Mouse (Mus musculus) bone marrow, adult 2 months (tissue): ENCODE data around the gene Cfap61. TPM values are rescaled to one million over a fixed set of nuclear protein-coding genes. Genes with fewer than 3 reads are reported as not detected.

Experiments
- H3K27ac ChIP-seq: fragments of 200-500 bp; 2 replicates; pipeline ENCODE4 v1.5.1; 2012; ENCODE audit warnings: low read depth, mild to moderate bottlenecking, control low read depth, inconsistent platforms, low read length; ENCODE audit not compliant: control insufficient read depth, poor library complexity, insufficient read depth
- H3K4me1 ChIP-seq: fragments of 200-500 bp; 2 replicates; pipeline ENCODE4 v1.6.1; 2011; ENCODE audit warnings: low read length; ENCODE audit not compliant: control insufficient read depth, insufficient read depth
- H3K4me3 ChIP-seq: fragments of 200-500 bp; replicated peaks from 2 replicates; pipeline ENCODE3; 2011; ENCODE audit warnings: mild to moderate bottlenecking, low read depth, low read length, control low read depth; ENCODE audit not compliant: control insufficient read depth
- CTCF ChIP-seq: fragments of 200-500 bp; IDR thresholded peaks from 2 replicates; pipeline ENCODE4 v1.5.1; 2011; ENCODE audit warnings: low read length, control low read depth; ENCODE audit not compliant: control insufficient read depth, insufficient read depth
- POLR2A ChIP-seq: fragments of 200-500 bp; IDR thresholded peaks from 2 replicates; pipeline ENCODE4 v1.6.1; 2011; ENCODE audit warnings: low read depth, mild to moderate bottlenecking, control low read depth, low read length, borderline replicate concordance; ENCODE audit not compliant: control insufficient read depth
- WGBS: fragments of 180-500 bp; shearing (Covaris S2); methylation state at CpG from one replicate; pipeline ENCODE4 v1.1.7; 2018; 5-methylcytosine and 5-hydroxymethylcytosine counted together
- polyA plus RNA-seq: library from polyadenylated mRNA; stranded (reverse); fragments of >200 nt; gene quantifications from 2 replicates; pipeline ENCODE4 v1.2.4, GENCODE M21; 2011; ENCODE audit warnings: low replicate concordance; ENCODE audit not compliant: missing spikeins, insufficient read depth, insufficient read length

The Cfap61 gene
- polyA plus RNA-seq, 1 experiment, result not detected

DNA sequence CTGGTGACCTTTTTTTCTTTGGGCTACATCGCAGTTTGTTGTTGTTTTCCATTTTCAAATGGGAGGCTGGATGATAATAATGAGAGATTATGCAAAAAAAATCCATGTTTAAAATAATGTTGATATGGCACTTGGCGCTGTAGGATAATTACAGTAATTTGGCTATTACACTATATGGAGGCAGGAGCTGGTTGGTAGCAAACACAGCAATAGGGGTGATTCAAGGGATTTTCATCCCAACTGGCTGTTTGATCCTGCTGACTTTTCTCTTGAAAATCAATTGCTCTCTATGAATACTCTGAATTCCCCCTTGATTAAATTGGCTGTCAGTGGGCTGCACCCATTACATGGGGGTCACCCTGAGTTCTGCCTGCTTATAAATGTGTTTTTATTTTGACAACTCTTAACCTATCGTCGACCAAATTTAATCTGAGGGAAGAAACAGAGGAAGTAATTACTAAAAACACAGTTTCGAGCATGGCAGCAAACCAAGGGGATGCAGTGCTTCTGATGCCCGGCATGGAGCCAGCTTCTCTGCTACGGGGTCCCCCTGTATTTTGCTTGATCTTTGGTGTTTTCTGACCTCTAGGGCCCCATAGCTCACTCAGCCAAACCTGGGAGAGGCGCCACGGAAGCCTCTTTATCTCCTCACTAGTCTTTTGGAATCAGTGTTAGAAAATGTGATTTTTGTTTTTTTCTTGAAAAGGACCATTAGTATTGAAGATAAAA, 47.9 kb downstream of the Cfap61 start:
- Histone ChIP-seq H3K4me3 (no peak overlapping the region), H3K27ac (no peak overlapping the region), H3K4me1 (no peaks in the 10 kb centered on the region)
- TF ChIP-seq POLR2A (no peak), CTCF (no peak)
- WGBS, result 74% methylated on average over 9 of the region's 9 CpGs

DNA sequence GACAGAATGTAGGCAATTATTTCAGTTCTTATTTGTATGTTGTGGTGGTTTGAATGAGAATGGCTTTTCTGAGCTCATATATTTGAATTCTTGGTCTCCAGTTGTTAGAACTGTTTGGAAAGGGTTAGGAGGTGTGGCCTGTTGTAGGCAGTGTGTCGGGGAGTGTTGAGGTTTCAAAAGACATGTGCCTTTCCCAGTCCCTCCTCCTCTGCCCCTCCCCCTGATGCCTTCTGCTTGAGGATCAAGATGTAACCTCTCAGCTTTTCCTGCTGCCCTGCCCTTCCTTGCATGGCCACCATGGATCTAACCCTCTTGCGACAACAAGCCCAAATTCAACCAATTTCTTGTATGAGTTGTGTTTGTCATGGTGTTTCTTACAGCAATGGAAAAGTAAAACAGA, 53.2 kb downstream of the Cfap61 start:
- Histone ChIP-seq H3K4me3 (no peak overlapping the region), H3K4me1 (no peaks in the 10 kb centered on the region), H3K27ac (no peak overlapping the region)
- 75% methylated on average over 2 of the region's 2 CpGs for WGBS
- TF ChIP-seq CTCF, result no peak
- TF ChIP-seq POLR2A, result no peak

GRCm38 (mm10) chr2:145990446-145990845, 55.9 kb downstream of the Cfap61 start:
- Histone ChIP-seq H3K4me1 (no peaks in the 10 kb centered on the region), H3K4me3 (no peak overlapping the region), H3K27ac (no peak overlapping the region)
- WGBS, result 81% methylated on average over 2 of the region's 2 CpGs
- TF ChIP-seq POLR2A, result no peak
- no peak for TF ChIP-seq CTCF

- WGBS, result 58% methylated on average over 4 of the region's 4 CpGs
- H3K4me3 ChIP-seq, result no peak overlapping the region
- no peaks in the 10 kb centered on the region for H3K4me1 ChIP-seq
- TF ChIP-seq POLR2A (no peak), CTCF (no peak)
- no peak overlapping the region for H3K27ac ChIP-seq
Measured at GRCm38 (mm10) chr2:145996472-145996871, 61.9 kb downstream of the Cfap61 start.

DNA sequence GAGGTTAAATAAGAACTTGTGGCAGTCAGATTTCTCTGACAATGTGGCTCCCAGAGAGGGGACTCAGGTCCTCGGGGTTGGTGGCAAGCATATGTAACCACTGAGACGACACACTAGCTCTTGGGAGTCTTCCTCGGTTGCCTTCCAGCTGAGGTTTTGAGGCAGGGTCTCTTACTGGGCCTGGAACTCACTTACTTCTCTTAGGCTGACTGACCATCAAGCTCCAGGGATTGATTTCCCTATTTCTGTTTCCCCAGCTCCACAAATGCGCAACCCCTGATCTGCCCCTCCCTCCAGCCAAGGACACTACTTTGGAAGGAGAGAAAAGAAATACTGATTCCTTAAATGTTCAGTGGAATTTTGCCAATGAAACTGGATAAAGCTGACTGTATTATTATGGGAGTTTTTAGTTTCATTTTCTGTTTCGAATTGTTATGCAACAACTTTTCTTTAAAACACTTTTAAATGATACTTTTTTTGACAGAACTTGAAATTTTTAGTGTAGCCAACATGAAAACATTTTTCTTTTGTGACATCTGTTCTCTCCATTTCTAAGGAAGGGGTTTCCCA, 63.5 kb downstream of the Cfap61 start:
- TF ChIP-seq CTCF (no peak), POLR2A (no peak)
- WGBS, result 60% methylated on average over 5 of the region's 5 CpGs
- H3K4me1 ChIP-seq, result no peaks in the 10 kb centered on the region
- no peak overlapping the region for H3K27ac ChIP-seq
- H3K4me3 ChIP-seq, result no peak overlapping the region

- TF ChIP-seq CTCF, result no peak
- TF ChIP-seq POLR2A, result no peak
- 83% methylated on average over 6 of the region's 6 CpGs for WGBS
- Histone ChIP-seq H3K4me3 (no peak overlapping the region), H3K27ac (no peak overlapping the region), H3K4me1 (no peaks in the 10 kb centered on the region; the same call in 1 of the 2 replicates)
Measured at GRCm38 (mm10) chr2:146008801-146009200, 74.2 kb downstream of the Cfap61 start.

- TF ChIP-seq CTCF (no peak), POLR2A (no peak)
- WGBS, result 45% methylated on average over 2 of the region's 2 CpGs
- H3K27ac ChIP-seq, result no peak overlapping the region
- H3K4me3 ChIP-seq, result no peak overlapping the region
- H3K4me1 ChIP-seq, result no peaks in the 10 kb centered on the region; the same call in 1 of the 2 replicates
Measured at GRCm38 (mm10) chr2:146009596-146010349, 75.2 kb downstream of the Cfap61 start.

DNA sequence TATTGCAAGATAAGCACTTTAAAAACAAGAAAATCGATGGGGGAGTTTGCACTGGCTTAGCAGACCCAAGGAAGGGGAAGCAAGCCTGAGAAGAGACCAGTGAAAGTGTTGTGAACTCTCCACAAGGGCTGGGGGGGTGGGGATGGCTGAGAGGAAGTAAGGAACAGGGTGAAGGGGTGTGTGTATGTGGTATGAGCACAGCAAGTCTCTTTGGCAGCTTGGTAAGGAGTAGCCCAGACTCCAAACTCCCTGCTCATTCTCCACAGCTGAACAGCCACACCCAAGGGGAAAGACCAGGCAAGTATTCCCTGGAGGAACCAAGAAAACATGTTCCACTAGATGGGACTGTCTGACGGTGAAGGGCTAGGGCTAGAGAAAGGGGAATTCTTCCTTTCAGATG, 76.2 kb downstream of the Cfap61 start:
- TF ChIP-seq POLR2A (no peak), CTCF (no peak)
- WGBS, result 15% methylated on average over 2 of the region's 2 CpGs
- Histone ChIP-seq H3K27ac (no peak overlapping the region), H3K4me3 (no peak overlapping the region), H3K4me1 (no peaks in the 10 kb centered on the region; the same call in 1 of the 2 replicates)
